Mouse (Mus musculus): ENCODE measurements around the gene Snx5.

Gene Snx5

DNA sequence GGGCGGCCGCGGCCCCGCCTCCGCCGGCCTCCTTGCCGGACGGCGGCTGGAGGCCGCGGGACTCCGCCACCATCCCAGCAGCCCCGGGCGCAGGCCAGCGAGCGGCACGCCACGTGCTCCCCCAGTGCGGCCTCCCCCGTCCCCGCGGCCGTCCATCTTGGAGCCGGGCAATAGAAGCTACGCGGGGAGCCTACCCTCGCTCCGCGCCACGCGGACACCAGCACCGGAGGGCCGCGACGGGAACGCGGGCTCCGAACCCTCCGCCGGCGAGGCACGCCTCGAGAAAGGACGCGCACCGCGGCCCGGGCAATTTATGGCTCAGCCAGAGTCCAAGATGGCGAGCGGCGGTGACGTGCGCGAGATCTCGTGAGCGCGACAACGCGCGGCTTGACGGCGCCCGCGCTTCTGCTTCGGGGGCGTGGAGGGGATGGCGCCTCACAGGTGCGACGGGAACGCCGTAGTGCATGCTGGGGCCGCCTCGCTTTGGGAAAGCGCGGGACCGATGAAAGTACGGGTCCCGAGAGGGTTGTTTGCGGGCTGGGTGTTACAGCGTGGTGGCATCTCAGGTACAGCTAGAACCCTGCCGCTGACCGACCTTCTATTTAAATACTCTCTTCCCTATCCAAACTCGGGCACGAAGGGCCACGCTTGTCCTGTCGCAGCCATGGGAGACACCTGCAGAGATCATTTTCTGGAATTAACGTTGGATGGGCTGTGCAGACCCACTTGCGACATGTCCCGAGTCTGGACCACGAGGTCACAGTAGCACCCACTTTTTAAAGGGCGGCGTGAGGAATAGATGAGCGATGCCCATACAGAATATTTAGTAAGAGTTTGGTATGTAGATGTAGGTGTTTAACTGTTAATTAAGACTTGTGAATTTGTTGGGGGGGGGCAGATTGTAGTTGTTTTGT is at the start of gene Snx5, which contains the start of gene Mgme1:
TSS of gene Snx5 (minus strand) at position 400 of the 914 bp plus-strand sequence.
TSS of gene Mgme1 (plus strand) at position 157 of the 914 bp plus-strand sequence.
- DNase-seq: peak; percentile 95

DNA sequence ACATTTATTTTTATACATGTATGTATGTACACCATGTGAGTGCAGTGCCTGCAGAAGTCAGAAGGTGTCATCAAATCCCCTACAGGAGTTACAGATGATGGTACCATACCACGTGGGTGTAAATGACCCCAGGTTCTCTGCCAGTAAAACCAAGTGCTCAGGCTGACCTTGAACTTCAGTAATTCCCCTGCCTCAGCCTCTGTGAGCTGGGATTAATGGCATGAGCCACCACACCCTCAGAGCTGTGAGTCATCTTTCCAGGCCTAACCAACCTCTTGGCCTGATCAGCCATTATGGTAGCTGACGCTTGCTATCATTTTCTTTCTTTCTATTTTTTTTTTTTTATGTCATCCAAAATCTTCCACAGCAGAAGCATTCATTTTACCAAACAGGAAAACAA is 40.7 kb upstream of the Snx5 start:
- no peak for DNase-seq

DNA sequence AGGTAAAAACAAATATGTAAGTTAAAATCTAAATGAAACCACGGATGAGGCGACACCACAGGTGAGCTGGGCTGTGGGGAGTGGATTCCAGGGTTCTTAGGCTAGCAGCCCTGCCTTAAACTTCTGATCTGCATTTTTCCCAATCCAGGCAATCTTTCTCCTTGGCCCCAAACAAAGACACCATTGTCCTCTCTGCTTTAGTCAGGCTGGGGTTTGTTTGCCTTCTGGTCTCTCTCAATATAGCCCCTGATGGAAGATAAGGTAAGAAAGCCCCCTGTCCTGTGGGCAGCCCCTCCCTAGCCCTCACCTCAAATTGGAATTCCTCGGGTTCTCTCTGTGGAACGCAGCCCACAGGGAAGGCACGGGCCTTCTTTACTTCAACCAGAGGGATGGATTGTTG is 39.6 kb upstream of the Snx5 start:
- DNase-seq: no peak

GRCm38 (mm10) chr2:144308561-144308960 is 37.9 kb upstream of the Snx5 start:
- DNase-seq: no peak

- no peak for DNase-seq
Observed at GRCm38 (mm10) chr2:144305721-144306294, 35.1 kb upstream of the Snx5 start.

DNA sequence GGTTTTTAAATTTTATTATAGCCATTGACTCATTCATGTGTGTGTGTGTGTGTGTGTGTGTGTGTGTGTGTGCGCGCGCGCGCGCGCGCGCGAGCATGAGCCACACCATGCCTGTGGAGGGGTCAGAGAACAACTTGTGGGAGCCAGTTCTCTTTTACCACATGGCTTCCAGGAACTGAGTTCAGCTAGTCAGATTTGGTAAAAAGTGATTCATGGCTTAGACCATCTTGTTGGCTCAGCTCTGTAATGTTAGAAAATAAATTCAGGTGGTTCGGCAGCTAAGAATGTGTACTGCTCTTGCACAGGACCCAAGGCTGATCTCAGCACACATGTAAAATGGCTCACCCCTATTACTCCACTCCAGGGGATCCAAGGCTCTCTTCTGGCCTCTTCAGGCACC is 30.4 kb upstream of the Snx5 start:
- no peak for DNase-seq

GRCm38 (mm10) chr2:144299749-144300669 is 29.3 kb upstream of the Snx5 start:
- peak; percentile 55 for DNase-seq

- peak; percentile 12 for DNase-seq
Observed at GRCm38 (mm10) chr2:144295145-144295735, 24.5 kb upstream of the Snx5 start.

DNA sequence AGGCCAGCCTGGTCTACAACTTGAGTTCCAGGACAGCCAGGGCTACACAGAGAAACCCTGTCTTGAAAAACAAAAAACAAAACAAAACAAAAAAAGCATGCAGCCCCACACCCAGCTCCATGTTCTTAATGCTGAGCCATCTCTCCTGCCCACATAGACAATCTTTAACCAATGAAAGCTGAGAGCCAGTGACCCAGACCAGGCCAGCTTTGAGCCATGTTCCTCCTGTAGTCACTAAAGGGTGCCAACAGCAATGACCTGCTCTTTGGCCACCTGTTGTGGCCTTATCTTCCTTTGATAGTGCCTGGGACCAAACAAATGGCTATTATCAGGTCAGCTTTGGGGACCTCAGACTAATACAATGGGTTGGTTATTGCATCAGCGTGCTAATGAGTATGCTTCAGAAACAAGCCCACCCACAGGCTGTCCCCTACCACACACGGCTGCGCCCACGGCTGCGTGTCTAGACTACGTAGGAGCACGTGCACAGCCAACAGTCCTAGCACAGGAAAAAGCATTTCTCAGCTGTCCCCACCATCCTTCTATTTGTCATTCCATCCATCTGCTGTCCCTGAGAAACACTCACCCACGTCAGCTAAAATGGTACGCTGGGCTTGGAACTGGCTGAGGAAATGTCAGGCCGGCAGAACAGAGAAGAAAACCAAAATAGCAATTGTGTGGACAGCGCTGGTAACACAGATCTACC is 21.0 kb upstream of the Snx5 start:
- DNase-seq: no peak

GRCm38 (mm10) chr2:144290321-144290720 is 19.6 kb upstream of the Snx5 start:
- no peak for DNase-seq

GRCm38 (mm10) chr2:144281417-144281816 is 10.7 kb upstream of the Snx5 start:
- DNase-seq: no peak

DNA sequence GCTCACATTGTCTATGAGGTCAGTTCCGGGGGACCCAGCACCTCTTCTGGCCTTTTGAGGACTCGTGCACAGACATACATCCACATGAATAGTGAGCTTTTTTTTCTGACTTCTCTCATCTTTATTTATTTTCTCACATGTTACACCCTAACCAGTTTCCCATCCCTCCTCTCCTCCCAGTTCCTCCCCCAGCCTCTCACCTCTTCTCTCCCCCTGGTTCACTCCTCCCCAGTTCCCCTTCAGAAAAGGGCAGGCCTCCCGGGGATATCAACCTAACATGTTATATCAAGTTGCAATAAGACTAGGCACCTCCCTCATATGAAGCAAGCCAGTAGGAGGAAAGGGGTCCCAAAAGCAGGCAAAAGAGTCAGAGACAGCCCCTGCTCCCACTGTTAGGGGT is 9.9 kb upstream of the Snx5 start:
- no peak for DNase-seq

DNA sequence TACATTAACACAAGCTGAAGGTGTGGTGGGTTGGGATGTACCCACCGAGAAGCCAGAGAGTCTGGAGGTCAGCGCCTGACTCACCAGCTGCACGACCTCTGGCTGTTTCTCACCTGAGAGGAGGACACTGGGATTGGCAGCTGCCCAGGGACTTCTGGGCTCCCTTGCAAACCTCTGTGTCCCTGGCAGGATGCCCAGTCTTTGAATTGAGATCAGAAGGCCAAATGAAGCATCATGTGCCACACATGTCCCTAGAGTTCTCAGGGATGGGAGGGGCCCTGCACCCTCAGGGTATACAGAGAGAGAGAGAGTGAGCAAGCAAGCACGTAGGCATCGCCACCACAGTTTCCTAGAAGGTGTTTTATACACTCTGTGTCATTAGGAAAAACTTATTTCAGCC is 9.0 kb upstream of the Snx5 start:
- no peak for DNase-seq

- DNase-seq: no peak
Observed at GRCm38 (mm10) chr2:144276885-144277284, 6.2 kb upstream of the Snx5 start.

- DNase-seq: no peak
Observed at GRCm38 (mm10) chr2:144274741-144275140, 4.0 kb upstream of the Snx5 start.

- DNase-seq: no peak
Observed at GRCm38 (mm10) chr2:144272088-144272487, 1.4 kb upstream of the Snx5 start.

GRCm38 (mm10) chr2:144269679-144270475 is 829 bp downstream of the Snx5 start:
- no peak for DNase-seq

DNA sequence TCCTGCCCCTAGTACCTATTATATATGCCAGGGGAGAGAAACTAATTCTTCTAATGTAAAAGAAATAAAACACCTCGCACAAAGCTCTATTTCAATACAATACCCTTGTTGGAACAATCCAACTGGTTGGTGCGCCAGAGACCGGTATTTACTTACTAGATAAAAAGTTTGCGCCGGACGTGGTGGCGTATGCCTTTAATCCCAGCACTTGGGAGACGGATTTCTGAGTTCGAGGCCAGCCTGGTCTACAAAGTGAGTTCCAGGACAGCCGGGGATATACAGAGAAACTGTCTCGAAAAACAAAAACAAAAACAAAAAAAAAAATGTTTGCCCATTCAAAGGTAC is 1.4 kb downstream of the Snx5 start:
- DNase-seq: peak; percentile 14

- no peak for DNase-seq
Observed at GRCm38 (mm10) chr2:144268446-144269305, 2.0 kb downstream of the Snx5 start.

DNA sequence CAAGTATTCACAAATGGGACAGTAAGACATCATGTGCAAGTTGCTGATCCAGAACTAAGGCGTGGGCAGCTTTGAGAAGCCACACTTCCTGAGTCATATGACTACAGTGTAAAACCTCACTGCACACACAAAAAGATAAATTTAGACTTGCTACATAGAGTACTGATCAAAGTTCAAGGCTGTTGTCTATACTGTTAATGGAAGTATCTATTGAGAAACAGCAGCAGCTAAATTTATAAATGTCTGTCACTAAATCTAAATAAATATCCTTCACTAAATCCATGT is 3.0 kb downstream of the Snx5 start:
- no peak for DNase-seq
